Mouse (Mus musculus): ENCODE measurements around the gene Setd5. TPM values are rescaled to one million over a fixed set of nuclear protein-coding genes. Genes with fewer than 3 reads are reported as not detected.
A peak's percentile ranks its signal among the peaks of the same experiment; 100 is the strongest.

Gene Setd5
- polyA plus RNA-seq, 1 experiment from 2014 or later, result 72.5 TPM

DNA sequence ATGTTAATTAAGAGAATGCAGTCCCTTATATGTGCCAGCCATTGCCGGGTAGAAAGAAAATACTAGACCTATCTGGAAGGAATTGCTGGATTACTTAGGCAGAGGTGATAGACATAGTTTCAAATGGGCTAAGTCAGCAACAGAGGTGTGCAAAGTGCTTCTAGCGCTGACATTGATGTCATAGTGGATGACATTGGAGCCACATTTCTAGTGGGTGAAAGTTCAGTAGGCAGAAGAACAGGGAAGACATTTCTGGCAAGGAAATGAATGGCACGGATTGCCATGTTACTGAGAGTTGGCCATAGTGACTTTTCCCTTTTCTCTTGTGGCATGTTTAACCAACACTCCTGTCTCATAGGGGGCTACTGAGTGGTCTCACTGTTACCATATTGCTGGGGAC is 12.0 kb upstream of the Setd5 start:
- no peak for DNase-seq (ENCODE audit: extremely low spot score, low spot score)
- Histone ChIP-seq H3K4me1 (peaks cover 5% of the 10 kb centered on the region), H3K9me3 (no peaks in the 10 kb centered on the region), H3K4me3 (no peak overlapping the region), H3K27me3 (ENCODE audit: poor library complexity, severe bottlenecking) (no peaks in the 10 kb centered on the region), H3K27ac (no peak overlapping the region), H3K36me3 (replicated peaks) (peaks cover 100% of the 10 kb centered on the region)
- WGBS, result 92% methylated on average over 3 of the region's 3 CpGs

DNA sequence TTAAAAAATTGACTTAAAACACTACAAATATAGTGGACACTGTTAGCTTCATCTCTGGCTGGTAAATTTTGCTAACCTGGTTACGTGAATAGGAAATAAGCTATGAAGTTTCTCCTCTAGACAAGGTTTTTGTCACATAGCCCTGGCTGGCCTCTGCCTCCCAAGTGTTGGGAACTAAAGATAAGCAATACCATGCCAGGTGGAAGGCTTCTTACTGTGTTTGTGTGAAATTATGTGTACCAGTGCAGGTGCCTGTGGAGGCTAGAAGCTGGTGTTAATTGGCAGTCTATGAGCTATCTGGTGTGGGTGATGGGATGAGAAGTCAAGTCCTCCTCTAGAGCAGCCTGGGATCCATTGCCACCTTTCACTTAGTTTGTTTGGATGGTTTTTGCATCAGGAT is 8.0 kb upstream of the Setd5 start:
- DNase-seq (ENCODE audit: extremely low spot score, low spot score), result no peak
- 98% methylated on average over 1 of the region's 1 CpGs for WGBS
- Histone ChIP-seq H3K27ac (no peak overlapping the region), H3K27me3 (ENCODE audit: poor library complexity, severe bottlenecking) (no peaks in the 10 kb centered on the region), H3K4me1 (peaks cover 3% of the 10 kb centered on the region; the same call in 1 of the 2 replicates), H3K9me3 (no peaks in the 10 kb centered on the region), H3K36me3 (replicated peaks) (peaks cover 83% of the 10 kb centered on the region), H3K4me3 (no peak overlapping the region)

DNA sequence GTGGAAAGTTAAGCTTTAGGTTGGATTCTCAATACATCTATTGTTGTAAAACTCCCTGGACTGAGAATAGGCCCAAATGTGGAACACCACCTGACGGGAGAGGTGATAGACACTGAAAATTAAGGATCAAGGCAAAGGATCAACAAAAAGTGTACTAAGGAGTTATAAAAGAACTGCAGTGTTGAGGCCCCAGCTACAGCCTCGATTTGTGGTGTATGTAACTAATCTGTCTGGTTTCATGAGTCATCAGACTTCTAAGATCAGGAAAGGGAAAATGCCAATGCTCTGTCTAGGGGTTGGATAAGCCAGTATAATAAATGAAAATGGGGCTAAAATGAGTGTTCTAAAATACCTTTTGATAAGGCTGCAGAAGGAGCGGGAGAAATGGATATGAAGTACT is 1.9 kb upstream of the Setd5 start:
- 36% methylated on average over 3 of the region's 3 CpGs for WGBS
- H3K27me3 ChIP-seq (ENCODE audit: poor library complexity, severe bottlenecking), result no peaks in the 10 kb centered on the region
- H3K9me3 ChIP-seq, result no peaks in the 10 kb centered on the region
- H3K4me1 ChIP-seq, result peaks cover 37% of the 10 kb centered on the region
- DNase-seq (ENCODE audit: extremely low spot score, low spot score), result no peak
- peak overlapping the region; percentile 95 for H3K4me3 ChIP-seq
- peaks cover 29% of the 10 kb centered on the region for H3K36me3 ChIP-seq (replicated peaks)
- H3K27ac ChIP-seq, result peak overlapping the region; percentile 100

DNA sequence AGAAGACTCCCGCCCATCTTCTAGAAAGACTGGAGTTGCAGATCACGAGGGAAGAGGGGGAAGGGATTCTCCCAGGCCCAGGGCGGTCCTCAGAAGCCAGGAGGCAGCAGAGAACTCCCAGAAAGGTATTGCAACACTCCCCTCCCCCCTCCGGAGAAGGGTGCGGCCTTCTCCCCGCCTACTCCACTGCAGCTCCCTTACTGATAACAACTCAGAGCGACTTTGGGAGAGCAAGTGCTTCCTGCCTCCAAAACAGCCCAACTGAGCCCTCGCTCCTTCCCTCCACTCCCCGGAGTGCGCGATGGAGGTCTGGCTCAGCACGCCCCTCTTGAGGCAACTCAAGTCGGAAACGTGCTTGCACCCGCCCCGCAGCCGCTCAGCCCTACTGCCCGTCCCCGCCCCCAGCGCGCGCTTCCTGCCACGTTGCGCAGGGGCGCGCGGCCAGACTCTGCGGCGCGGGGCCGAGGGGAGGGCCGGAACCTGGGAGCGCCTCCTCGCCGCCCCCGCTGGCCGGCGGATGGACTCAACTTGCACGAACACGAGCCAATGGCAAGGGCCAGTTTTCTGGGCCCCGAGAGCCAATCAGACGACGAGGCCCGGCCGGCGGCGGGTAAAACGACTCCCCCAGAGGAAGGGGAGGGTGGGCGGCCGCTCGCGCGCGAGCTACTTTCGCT is 1.0 kb upstream of the Setd5 start:
- WGBS, result under 1% methylated on average over 55 of the region's 55 CpGs
- Histone ChIP-seq H3K27ac (peak overlapping the region; percentile 100), H3K27me3 (ENCODE audit: poor library complexity, severe bottlenecking) (no peaks in the 10 kb centered on the region), H3K36me3 (replicated peaks) (peaks cover 20% of the 10 kb centered on the region), H3K4me3 (peak overlapping the region; percentile 95), H3K9me3 (no peaks in the 10 kb centered on the region), H3K4me1 (peaks cover 46% of the 10 kb centered on the region)
- DNase-seq (ENCODE audit: extremely low spot score, low spot score), result no peak

DNA sequence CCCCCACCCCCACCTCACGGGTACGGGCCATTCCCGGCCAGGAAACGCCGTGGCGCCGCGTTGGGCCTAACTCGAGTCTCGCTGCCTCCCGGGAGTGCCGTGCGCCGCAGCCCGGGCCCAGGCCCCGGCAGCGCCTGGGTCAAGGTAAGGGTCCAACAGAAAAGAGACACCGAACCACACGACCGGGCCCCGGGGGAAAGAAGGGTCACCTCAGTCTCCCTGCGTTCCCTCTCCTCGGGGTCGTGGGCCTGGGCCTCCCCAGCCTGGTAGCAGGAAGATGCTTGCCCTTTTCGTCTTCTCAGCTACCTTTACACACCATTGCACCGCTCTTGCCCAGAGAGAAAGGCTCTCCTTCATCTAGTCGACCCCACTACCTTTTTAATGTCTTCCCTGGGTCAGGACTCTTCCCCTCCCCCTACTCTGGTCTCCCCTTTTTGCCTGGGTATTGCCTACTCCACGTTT is 435 bp downstream of the Setd5 start:
- Histone ChIP-seq H3K27me3 (ENCODE audit: poor library complexity, severe bottlenecking) (no peaks in the 10 kb centered on the region), H3K27ac (peak overlapping the region; percentile 100), H3K4me3 (peak overlapping the region; percentile 95), H3K9me3 (no peaks in the 10 kb centered on the region), H3K4me1 (peaks cover 61% of the 10 kb centered on the region), H3K36me3 (replicated peaks) (peaks cover 12% of the 10 kb centered on the region)
- WGBS, result under 1% methylated on average over 28 of the region's 28 CpGs
- DNase-seq (ENCODE audit: extremely low spot score, low spot score), result no peak

DNA sequence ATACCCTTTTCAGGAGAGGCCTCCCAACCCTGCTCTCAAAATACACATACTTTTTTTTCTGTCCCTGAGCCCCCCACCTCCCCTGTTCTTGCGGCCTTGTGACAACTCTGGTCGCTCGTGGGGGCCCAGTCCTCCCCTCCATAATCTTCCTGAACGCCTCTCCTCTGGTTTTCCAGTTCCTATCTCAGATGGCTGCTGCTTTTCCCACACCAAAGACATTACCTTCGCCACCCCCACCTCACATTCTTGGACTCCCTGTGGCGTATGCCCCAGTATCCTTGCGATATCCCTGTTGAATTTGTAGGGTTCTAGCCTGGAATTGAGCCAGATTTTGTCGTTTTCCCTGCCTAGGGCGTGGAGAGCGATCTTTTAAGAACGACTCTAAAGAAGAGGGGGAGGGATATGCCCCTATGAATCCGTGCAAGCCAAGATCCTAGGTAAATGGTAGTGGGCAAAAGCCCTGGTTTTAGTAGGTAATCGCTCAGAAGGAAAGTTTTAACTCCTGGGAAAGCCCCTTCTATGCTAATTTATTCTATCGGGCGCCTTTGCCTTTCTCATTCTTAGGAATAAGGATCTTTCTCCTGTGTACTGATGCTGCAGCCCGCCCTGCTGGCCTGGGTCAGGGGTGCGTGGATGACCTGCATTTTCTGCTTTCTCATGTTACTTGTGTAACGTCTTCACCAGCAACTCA is 1.0 kb downstream of the Setd5 start:
- Histone ChIP-seq H3K4me1 (peaks cover 67% of the 10 kb centered on the region), H3K36me3 (replicated peaks) (peaks cover 16% of the 10 kb centered on the region), H3K4me3 (peak overlapping the region; percentile 95), H3K27me3 (ENCODE audit: poor library complexity, severe bottlenecking) (no peaks in the 10 kb centered on the region), H3K27ac (peak overlapping the region; percentile 100), H3K9me3 (no peaks in the 10 kb centered on the region)
- WGBS, result under 1% methylated on average over 18 of the region's 18 CpGs
- DNase-seq (ENCODE audit: extremely low spot score, low spot score), result peak; percentile 37

DNA sequence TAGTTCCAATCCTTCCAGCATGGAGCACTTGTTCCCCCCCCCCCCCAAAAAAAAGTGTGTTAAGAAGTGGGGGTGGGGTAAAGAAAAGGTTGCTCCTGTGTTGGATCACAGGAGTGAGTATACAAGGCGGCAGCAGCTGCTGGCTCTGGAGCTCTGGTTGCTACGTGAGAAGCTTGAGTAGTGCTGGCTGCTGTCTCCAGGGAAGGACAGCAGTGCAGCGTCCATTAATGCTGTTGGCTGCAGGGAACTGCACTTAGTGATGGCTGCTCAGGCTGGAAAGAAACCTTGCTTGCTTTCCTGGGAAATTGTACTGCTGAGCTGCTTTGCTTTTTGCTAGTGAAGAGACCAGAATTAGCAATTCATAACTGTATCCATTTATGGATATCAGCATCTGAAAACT is 2.3 kb downstream of the Setd5 start:
- DNase-seq (ENCODE audit: extremely low spot score, low spot score), result peak; percentile 21
- Histone ChIP-seq H3K4me3 (peak overlapping the region; percentile 95), H3K36me3 (replicated peaks) (peaks cover 12% of the 10 kb centered on the region), H3K9me3 (no peaks in the 10 kb centered on the region), H3K4me1 (peaks cover 64% of the 10 kb centered on the region), H3K27ac (peak overlapping the region; percentile 100), H3K27me3 (ENCODE audit: poor library complexity, severe bottlenecking) (no peaks in the 10 kb centered on the region)
- WGBS, result under 1% methylated on average over 3 of the region's 3 CpGs

DNA sequence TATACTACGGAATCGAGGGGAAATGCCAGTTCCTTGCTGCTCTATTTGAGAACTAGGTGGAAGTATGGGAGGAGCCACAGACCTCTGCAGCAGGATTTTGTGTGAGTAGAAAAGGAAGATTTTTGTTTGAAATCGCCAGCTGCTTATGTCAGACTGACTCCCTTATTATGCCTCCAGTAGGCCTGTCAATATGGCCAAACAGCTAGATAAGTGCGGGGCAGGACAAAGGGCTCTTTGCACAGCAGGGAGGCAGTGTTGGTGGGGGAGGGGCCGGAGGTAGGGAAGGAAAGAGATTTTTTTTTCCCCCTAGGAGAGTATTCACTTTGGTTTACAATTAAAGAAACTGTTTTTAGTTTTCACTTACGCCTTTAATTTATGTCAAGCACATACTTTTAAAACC is 5.1 kb downstream of the Setd5 start:
- H3K36me3 ChIP-seq (replicated peaks), result peaks cover 12% of the 10 kb centered on the region; the same call in 1 of the 2 replicates
- peaks cover 50% of the 10 kb centered on the region for H3K4me1 ChIP-seq
- 19% methylated on average over 6 of the region's 6 CpGs for WGBS
- peak overlapping the region; percentile 36 for H3K4me3 ChIP-seq
- DNase-seq (ENCODE audit: extremely low spot score, low spot score), result peak; percentile 28
- no peaks in the 10 kb centered on the region for H3K9me3 ChIP-seq
- H3K27ac ChIP-seq, result peak overlapping the region; percentile 72
- H3K27me3 ChIP-seq (ENCODE audit: poor library complexity, severe bottlenecking), result no peaks in the 10 kb centered on the region

DNA sequence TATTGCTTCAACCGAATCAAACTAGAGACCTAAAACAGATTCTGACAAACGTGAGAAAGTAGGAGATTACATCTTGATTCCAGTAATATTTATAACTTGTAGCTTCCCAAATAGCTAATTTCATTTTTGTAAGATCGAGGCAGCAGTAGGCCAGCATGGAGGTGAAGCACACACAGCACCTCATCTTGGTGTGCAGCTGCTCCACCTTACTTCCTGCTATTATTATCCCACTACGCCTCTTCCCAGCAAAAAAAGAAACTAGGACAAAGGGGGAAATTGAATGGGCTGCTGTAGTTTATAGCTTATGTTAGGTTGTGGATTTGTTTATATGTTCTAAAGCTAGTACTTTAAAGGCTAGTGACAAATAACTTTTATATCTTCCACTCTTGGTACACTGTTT is 7.4 kb downstream of the Setd5 start:
- no peak for DNase-seq (ENCODE audit: extremely low spot score, low spot score)
- H3K27ac ChIP-seq, result no peak overlapping the region
- H3K36me3 ChIP-seq (replicated peaks), result peaks cover 22% of the 10 kb centered on the region
- H3K4me3 ChIP-seq, result no peak overlapping the region
- 83% methylated on average over 4 of the region's 4 CpGs for WGBS
- H3K9me3 ChIP-seq, result no peaks in the 10 kb centered on the region
- no peaks in the 10 kb centered on the region for H3K27me3 ChIP-seq (ENCODE audit: poor library complexity, severe bottlenecking)
- H3K4me1 ChIP-seq, result peaks cover 37% of the 10 kb centered on the region

DNA sequence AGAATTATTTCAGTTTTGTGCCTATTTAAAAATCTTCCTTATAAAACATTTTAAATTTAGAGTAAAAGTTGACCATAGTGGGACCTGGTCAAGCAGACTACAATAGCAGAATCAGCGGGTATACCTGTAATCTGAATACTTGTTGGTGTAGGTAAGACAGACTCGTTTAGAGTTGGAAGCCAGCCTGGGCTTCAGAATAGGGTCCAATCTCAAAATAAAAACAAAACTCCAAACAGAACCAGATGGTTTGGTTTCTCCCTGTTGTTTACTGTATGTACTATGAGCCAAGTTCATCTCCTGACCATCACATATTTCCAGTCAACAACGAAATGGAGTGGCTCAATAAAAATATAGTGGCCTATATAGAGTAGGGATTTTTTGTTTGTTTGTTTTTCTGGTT is 16.0 kb downstream of the Setd5 start:
- WGBS, result 86% methylated on average over 3 of the region's 3 CpGs
- Histone ChIP-seq H3K27ac (no peak overlapping the region), H3K4me1 (no peaks in the 10 kb centered on the region), H3K4me3 (no peak overlapping the region), H3K9me3 (no peaks in the 10 kb centered on the region), H3K36me3 (replicated peaks) (peaks cover 29% of the 10 kb centered on the region), H3K27me3 (ENCODE audit: poor library complexity, severe bottlenecking) (no peaks in the 10 kb centered on the region)
- no peak for DNase-seq (ENCODE audit: extremely low spot score, low spot score)

DNA sequence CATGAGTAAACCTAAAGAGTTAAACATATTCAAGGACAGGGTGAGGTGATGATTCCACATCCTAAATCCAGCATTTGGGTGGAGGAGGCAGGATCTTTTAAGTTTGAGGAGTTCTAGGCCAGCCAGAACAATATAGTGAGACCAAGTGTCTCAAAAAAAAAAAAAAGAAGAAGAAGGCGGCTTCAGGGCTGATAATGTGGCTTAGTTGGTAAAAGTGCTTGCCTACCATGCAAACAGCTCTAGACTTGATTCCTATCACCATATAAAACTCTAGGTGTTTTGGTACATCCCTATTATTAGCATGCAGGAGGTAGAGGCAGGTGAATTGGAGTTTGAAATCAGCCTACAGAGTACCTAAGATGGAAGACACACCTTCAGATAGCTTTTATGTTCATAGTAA is 18.4 kb downstream of the Setd5 start:
- no peak overlapping the region for H3K27ac ChIP-seq
- H3K4me1 ChIP-seq, result peaks cover 4% of the 10 kb centered on the region; the same call in 1 of the 2 replicates
- no peak overlapping the region for H3K4me3 ChIP-seq
- WGBS, result 93% methylated on average over 1 of the region's 1 CpGs
- DNase-seq (ENCODE audit: extremely low spot score, low spot score), result no peak
- H3K9me3 ChIP-seq, result no peaks in the 10 kb centered on the region
- H3K27me3 ChIP-seq (ENCODE audit: poor library complexity, severe bottlenecking), result no peaks in the 10 kb centered on the region
- H3K36me3 ChIP-seq (replicated peaks), result peaks cover 20% of the 10 kb centered on the region

DNA sequence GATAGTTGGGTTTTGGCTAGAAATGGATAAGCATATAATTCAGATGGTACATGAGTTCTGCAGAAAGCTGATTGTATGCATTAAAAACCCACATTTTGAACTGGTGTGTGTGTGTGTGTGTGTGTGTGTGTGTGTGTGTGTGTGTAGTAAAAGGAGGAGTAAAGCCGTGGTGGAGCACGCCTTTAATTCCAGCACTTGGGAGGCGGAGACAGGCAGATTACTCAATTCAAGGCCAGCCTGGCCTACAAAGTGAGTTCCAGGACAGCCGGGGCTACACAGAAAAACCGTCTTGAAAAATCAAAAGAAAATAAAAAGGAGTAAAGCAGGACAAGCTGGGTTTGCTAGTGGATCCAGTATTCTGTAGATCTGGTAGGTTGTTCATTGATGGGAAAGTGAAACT is 20.5 kb downstream of the Setd5 start:
- Histone ChIP-seq H3K27ac (no peak overlapping the region), H3K4me1 (peaks cover 4% of the 10 kb centered on the region; the same call in 1 of the 2 replicates), H3K36me3 (replicated peaks) (peaks cover 14% of the 10 kb centered on the region), H3K27me3 (ENCODE audit: poor library complexity, severe bottlenecking) (no peaks in the 10 kb centered on the region), H3K4me3 (no peak overlapping the region), H3K9me3 (no peaks in the 10 kb centered on the region)
- WGBS, result 93% methylated on average over 5 of the region's 5 CpGs
- DNase-seq (ENCODE audit: extremely low spot score, low spot score), result no peak

DNA sequence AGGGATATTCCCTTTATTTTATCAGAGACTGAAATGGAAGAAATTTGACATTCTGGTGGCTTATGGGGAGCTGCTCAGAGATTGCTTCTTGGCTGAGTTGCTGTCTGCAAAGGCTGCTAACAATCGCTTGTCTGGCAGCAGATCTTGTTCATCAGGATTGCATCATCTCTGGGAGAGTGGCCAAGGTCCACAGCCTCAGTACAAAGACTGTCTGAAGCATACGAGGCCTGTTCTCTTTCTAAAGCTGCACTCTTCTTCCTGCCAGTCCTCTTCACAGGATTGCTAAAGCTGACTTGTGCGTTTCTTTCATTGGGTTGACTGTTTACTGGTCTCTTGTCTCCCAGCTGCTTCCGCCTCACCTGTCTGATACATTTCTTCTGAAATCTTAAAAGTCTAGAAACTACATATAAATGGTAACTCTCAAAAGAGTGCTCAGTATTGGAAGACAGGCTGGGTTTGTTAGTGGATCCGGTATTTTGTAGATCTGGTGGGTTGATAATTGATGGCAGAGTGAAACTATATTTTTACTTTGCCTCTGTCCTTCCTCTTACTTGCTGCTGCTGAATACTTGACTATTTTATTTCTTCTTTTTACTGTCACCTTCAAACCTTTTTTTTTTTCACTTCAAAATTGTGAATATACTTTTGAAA is 22.6 kb downstream of the Setd5 start:
- WGBS, result 63% methylated on average over 5 of the region's 5 CpGs
- Histone ChIP-seq H3K27me3 (ENCODE audit: poor library complexity, severe bottlenecking) (no peaks in the 10 kb centered on the region), H3K4me3 (no peak overlapping the region), H3K9me3 (no peaks in the 10 kb centered on the region), H3K4me1 (peaks cover 4% of the 10 kb centered on the region; the same call in 1 of the 2 replicates), H3K36me3 (replicated peaks) (peaks cover 22% of the 10 kb centered on the region), H3K27ac (no peak overlapping the region)
- DNase-seq (ENCODE audit: extremely low spot score, low spot score), result no peak

Measured in forebrain, embryonic 10.5 days (tissue).